Mouse (Mus musculus) testis, adult 2 months (tissue): Measurements from ENCODE around the gene Colgalt2. TPM values are rescaled to one million over a fixed set of nuclear protein-coding genes. Genes with fewer than 3 reads are reported as not detected.

Experiments used
- H3K27ac ChIP-seq: fragments of 200-500 bp; 2 replicates; pipeline ENCODE4 v1.5.1; 2012; ENCODE audit warnings: low read depth, low read length; ENCODE audit not compliant: control insufficient read depth, insufficient read depth
- H3K27me3 ChIP-seq: fragments of 200-500 bp; 2 replicates; pipeline ENCODE4 v1.6.1; 2012; ENCODE audit warnings: mild to moderate bottlenecking, low read length, moderate library complexity; ENCODE audit not compliant: control insufficient read depth, insufficient read depth
- H3K36me3 ChIP-seq: fragments of 200-500 bp; 2 replicates; pipeline ENCODE4 v1.6.1; 2012; ENCODE audit warnings: mild to moderate bottlenecking, low read length; ENCODE audit not compliant: control insufficient read depth, insufficient read depth
- H3K4me1 ChIP-seq: fragments of 200-500 bp; 2 replicates; pipeline ENCODE4 v1.6.1; 2012; ENCODE audit warnings: low read length; ENCODE audit not compliant: control insufficient read depth, insufficient read depth
- H3K4me3 ChIP-seq: fragments of 200-500 bp; 2 replicates; pipeline ENCODE4 v1.5.1; 2012; ENCODE audit warnings: low read depth, mild to moderate bottlenecking, low read length, moderate library complexity, mixed read lengths; ENCODE audit not compliant: control insufficient read depth
- CTCF ChIP-seq: fragments of 200-500 bp; IDR thresholded peaks from 2 replicates; pipeline ENCODE4 v1.5.1; 2012; ENCODE audit warnings: low read depth, mild to moderate bottlenecking, inconsistent platforms, low read length, moderate library complexity; ENCODE audit not compliant: control insufficient read depth, insufficient read depth, insufficient replicate concordance
- POLR2A ChIP-seq: fragments of 200-500 bp; IDR thresholded peaks from 2 replicates; pipeline ENCODE4 v1.6.1; 2012; ENCODE audit warnings: low read depth, mild to moderate bottlenecking, inconsistent platforms, low read length, moderate library complexity; ENCODE audit not compliant: control insufficient read depth
- polyA plus RNA-seq: library from polyadenylated mRNA; depleted of rRNA; stranded (reverse); fragments of >200 nt; gene quantifications from 2 replicates; pipeline ENCODE4 v1.2.3, GENCODE M21; 2012

Gene Colgalt2
- polyA plus RNA-seq, 1 experiment, result 0.07 TPM

GRCm38 (mm10) chr1:152506175-152506574 is 106.5 kb downstream of the Colgalt2 start:
- Histone ChIP-seq H3K4me1 (no peaks in the 10 kb centered on the region), H3K27me3 (no peaks in the 10 kb centered on the region), H3K27ac (no peak overlapping the region), H3K36me3 (no peaks in the 10 kb centered on the region), H3K4me3 (no peak overlapping the region)
- no peak for TF ChIP-seq POLR2A
- TF ChIP-seq CTCF, result no peak

DNA sequence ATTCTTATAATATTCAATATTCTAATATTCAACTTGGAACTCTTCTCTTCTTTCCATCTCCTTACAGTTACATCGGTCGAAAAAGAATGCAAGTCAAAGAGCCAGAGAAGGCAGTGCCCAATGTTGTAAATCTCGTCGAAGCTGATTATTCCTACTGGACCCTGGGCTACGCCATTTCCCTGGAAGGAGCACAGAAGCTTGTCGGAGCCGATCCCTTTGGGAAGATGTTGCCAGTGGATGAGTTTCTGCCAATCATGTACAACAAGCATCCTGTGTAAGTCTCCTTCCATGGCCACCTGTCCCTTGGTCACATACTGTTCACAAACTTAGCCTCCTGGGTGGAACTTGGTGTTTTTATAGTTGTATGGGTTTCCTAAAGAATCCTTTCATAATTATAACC is 107.1 kb downstream of the Colgalt2 start:
- TF ChIP-seq CTCF (no peak), POLR2A (no peak)
- H3K4me1 ChIP-seq, result no peaks in the 10 kb centered on the region
- H3K36me3 ChIP-seq, result no peaks in the 10 kb centered on the region
- no peaks in the 10 kb centered on the region for H3K27me3 ChIP-seq
- H3K4me3 ChIP-seq, result no peak overlapping the region
- H3K27ac ChIP-seq, result no peak overlapping the region

- no peak overlapping the region for H3K27ac ChIP-seq
- TF ChIP-seq POLR2A, result no peak
- no peak for TF ChIP-seq CTCF
- H3K27me3 ChIP-seq, result no peaks in the 10 kb centered on the region
- H3K36me3 ChIP-seq, result no peaks in the 10 kb centered on the region
- H3K4me1 ChIP-seq, result no peaks in the 10 kb centered on the region
- no peak overlapping the region for H3K4me3 ChIP-seq
These were observed 109.0 kb downstream of the Colgalt2 start for GRCm38 (mm10) chr1:152508481-152509220.

DNA sequence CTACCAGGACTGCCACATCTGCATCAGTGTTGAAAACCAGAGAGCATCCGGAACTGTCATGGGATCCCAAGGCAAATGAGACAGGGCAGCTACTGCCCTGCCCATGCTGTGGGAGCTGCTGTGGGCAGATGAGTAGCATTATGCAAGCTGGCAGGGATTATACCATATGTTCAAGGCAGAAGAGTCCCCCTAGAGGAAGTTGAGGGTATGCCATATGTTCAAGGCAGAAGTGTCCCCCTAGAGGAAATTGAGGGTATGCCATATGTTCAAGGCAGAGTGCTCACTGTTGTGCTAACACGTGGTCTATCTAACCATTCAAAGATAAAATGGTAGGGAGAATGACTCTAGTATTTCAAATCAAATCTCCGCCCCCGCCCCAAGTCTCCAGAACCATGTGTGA is 111.6 kb downstream of the Colgalt2 start:
- no peaks in the 10 kb centered on the region for H3K4me1 ChIP-seq
- no peaks in the 10 kb centered on the region for H3K36me3 ChIP-seq
- H3K27me3 ChIP-seq, result no peaks in the 10 kb centered on the region
- H3K4me3 ChIP-seq, result no peak overlapping the region
- H3K27ac ChIP-seq, result no peak overlapping the region
- no peak for TF ChIP-seq POLR2A
- TF ChIP-seq CTCF, result 0 out of 2 replicates have a peak, but pooled peaks have one; percentile 15

- Histone ChIP-seq H3K4me3 (no peak overlapping the region), H3K27ac (no peak overlapping the region), H3K27me3 (no peaks in the 10 kb centered on the region), H3K36me3 (no peaks in the 10 kb centered on the region), H3K4me1 (no peaks in the 10 kb centered on the region)
- TF ChIP-seq CTCF (no peak), POLR2A (no peak)
These were observed 114.6 kb downstream of the Colgalt2 start for GRCm38 (mm10) chr1:152514256-152514655.

DNA sequence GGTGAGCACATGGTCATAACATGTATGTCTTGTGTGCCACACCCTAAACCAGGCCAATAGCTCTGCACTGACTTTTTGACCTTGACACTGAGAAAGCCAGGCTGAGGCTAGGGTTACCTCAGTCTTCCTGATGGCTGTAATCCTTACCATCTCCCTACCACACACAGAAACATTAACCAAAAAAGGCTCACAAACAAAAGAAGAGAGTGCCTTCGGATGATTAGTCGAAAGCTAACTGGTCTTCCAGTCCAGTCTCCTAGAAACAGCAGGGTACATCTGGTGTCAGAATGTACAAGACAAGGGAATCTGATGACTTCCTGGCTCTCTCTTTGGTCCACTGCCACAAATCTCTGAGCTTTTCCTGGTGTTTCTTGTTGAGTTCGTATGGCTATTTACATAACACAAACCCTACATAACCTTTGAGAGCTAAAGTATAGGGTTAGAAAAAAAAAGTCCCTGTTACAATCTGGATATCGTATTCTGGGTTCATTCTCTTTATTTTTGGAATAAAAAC is 117.5 kb downstream of the Colgalt2 start:
- H3K27ac ChIP-seq, result no peak overlapping the region
- H3K36me3 ChIP-seq, result no peaks in the 10 kb centered on the region; the same call in 1 of the 2 replicates
- H3K4me3 ChIP-seq, result no peak overlapping the region
- no peaks in the 10 kb centered on the region for H3K4me1 ChIP-seq
- no peak for TF ChIP-seq POLR2A
- TF ChIP-seq CTCF, result no peak
- H3K27me3 ChIP-seq, result no peaks in the 10 kb centered on the region

GRCm38 (mm10) chr1:152518971-152519370 is 119.3 kb downstream of the Colgalt2 start:
- Histone ChIP-seq H3K36me3 (no peaks in the 10 kb centered on the region; the same call in 1 of the 2 replicates), H3K4me3 (no peak overlapping the region), H3K27me3 (no peaks in the 10 kb centered on the region), H3K27ac (no peak overlapping the region), H3K4me1 (no peaks in the 10 kb centered on the region)
- no peak for TF ChIP-seq CTCF
- no peak for TF ChIP-seq POLR2A
